Mouse (Mus musculus) hindbrain, embryonic 15.5 days (tissue): Measurements from ENCODE around the gene Sppl2b. TPM values are rescaled to one million over a fixed set of nuclear protein-coding genes. Genes with fewer than 3 reads are reported as not detected.

Source experiments
- ATAC-seq: fragments of 200-750 bp; cut with Nextera tagmentation; 2 replicates; pipeline ENCODE4 v1.8.0; 2017; ENCODE audit warnings: low read depth, moderate number of reproducible peaks, moderate TSS enrichment; ENCODE audit not compliant: low FRiP score
- H3K27ac ChIP-seq: fragments of 300-500 bp; sonication (generic); replicated peaks from 2 replicates; pipeline ENCODE4 v1.5.1; 2015; ENCODE audit warnings: mild to moderate bottlenecking, inconsistent platforms
- H3K27me3 ChIP-seq: fragments of 300-500 bp; sonication (generic); 2 replicates; pipeline ENCODE4 v1.6.1; 2015; ENCODE audit warnings: control low read depth, inconsistent platforms
- H3K36me3 ChIP-seq: fragments of 300-500 bp; sonication (generic); 2 replicates; pipeline ENCODE4 v1.6.1; 2015; ENCODE audit warnings: control low read depth, inconsistent platforms
- H3K4me1 ChIP-seq: fragments of 300-500 bp; sonication (generic); replicated peaks from 2 replicates; pipeline ENCODE4 v1.6.1; 2015; ENCODE audit warnings: control low read depth, inconsistent platforms
- H3K4me2 ChIP-seq: fragments of 300-500 bp; sonication (generic); 2 replicates; pipeline ENCODE4 v1.6.1; 2015; ENCODE audit warnings: moderate library complexity, mild to moderate bottlenecking, inconsistent platforms
- H3K4me3 ChIP-seq: fragments of 300-500 bp; sonication (generic); 2 replicates; pipeline ENCODE4 v1.5.1; 2015; ENCODE audit warnings: mild to moderate bottlenecking, inconsistent platforms
- H3K9ac ChIP-seq: fragments of 300-500 bp; sonication (generic); 2 replicates; pipeline ENCODE4 v1.6.1; 2015; ENCODE audit warnings: inconsistent platforms
- H3K9me3 ChIP-seq: fragments of 300-500 bp; sonication (generic); 2 replicates; pipeline ENCODE4 v1.6.1; 2016; ENCODE audit warnings: control low read depth, inconsistent platforms
- WGBS: fragments of 180-500 bp; shearing (Covaris S2); methylation state at CpG from one replicate; pipeline ENCODE4 v1.1.7; 2015; 5-methylcytosine and 5-hydroxymethylcytosine counted together
- polyA plus RNA-seq: library from polyadenylated mRNA; unstranded; fragments of >200 nt; fragmentation: Nextera tagmentation; extraction: Ambion mirVana; gene quantifications from 2 replicates; pipeline ENCODE4 v1.2.1, GENCODE M21; 2015

Gene Sppl2b
- 76.8 and 87.4 TPM in 2 replicates for polyA plus RNA-seq

GRCm38 (mm10) chr10:80854913-80855748 lies at the start of gene Sppl2b, which contains the start of gene Lsm7:
Gene Sppl2b (plus strand): TSS chr10:80855275.
Gene Lsm7 (minus strand): TSS chr10:80855209.
- H3K4me3 ChIP-seq = peak within 1 kb of the TSS; percentile 99
- peak within 1 kb of the TSS; percentile 99 for H3K4me2 ChIP-seq
- peak within 1 kb of the TSS; percentile 84 for H3K27ac ChIP-seq
- H3K4me1 ChIP-seq = peaks cover 45% of the 10 kb centered on the region
- under 1% methylated on average over 81 of the region's 81 CpGs for WGBS
- ATAC-seq = peak; percentile 88
- no peaks in the 10 kb centered on the region for H3K9me3 ChIP-seq
- H3K9ac ChIP-seq = peak within 1 kb of the TSS; percentile 95
- H3K36me3 ChIP-seq = peaks cover 20% of the 10 kb centered on the region; the same call in 1 of the 2 replicates
- H3K27me3 ChIP-seq = no peaks in the 10 kb centered on the region

- Histone ChIP-seq H3K4me1 (peaks cover 44% of the 10 kb centered on the region), H3K9ac (no peak overlapping the region), H3K36me3 (peaks cover 37% of the 10 kb centered on the region), H3K27me3 (peaks cover 20% of the 10 kb centered on the region), H3K27ac (no peak overlapping the region), H3K4me2 (no peak overlapping the region), H3K9me3 (no peaks in the 10 kb centered on the region), H3K4me3 (no peak overlapping the region)
- 82% methylated on average over 5 of the region's 5 CpGs for WGBS
- no peak for ATAC-seq
Measured at GRCm38 (mm10) chr10:80805322-80805721, 49.8 kb upstream of the Sppl2b start.

- Histone ChIP-seq H3K27me3 (peaks cover 26% of the 10 kb centered on the region), H3K9me3 (no peaks in the 10 kb centered on the region), H3K4me3 (no peak overlapping the region), H3K9ac (0 out of 2 replicates have a peak overlapping the region, but pooled peaks have one; percentile 59), H3K4me1 (peaks cover 42% of the 10 kb centered on the region), H3K4me2 (no peak overlapping the region), H3K36me3 (peaks cover 37% of the 10 kb centered on the region), H3K27ac (no peak overlapping the region)
- ATAC-seq = peak; percentile 7; the same call in 1 of the 2 replicates
- WGBS = 15% methylated on average over 3 of the region's 3 CpGs
Measured at GRCm38 (mm10) chr10:80805925-80806324, 49.1 kb upstream of the Sppl2b start.

GRCm38 (mm10) chr10:80806341-80807056 lies 48.6 kb upstream of the Sppl2b start:
- H3K27ac ChIP-seq = peak overlapping the region; percentile 87
- peak overlapping the region; percentile 59 for H3K9ac ChIP-seq
- WGBS = 37% methylated on average over 34 of the region's 34 CpGs
- peaks cover 28% of the 10 kb centered on the region for H3K27me3 ChIP-seq
- H3K4me3 ChIP-seq = peak overlapping the region; percentile 46
- H3K9me3 ChIP-seq = no peaks in the 10 kb centered on the region
- peaks cover 33% of the 10 kb centered on the region for H3K36me3 ChIP-seq
- H3K4me1 ChIP-seq = peaks cover 42% of the 10 kb centered on the region
- H3K4me2 ChIP-seq = peak overlapping the region; percentile 92
- ATAC-seq = peak; percentile 6; the same call in 1 of the 2 replicates

- H3K27ac ChIP-seq = peak overlapping the region; percentile 87
- H3K4me1 ChIP-seq = peaks cover 42% of the 10 kb centered on the region
- H3K9me3 ChIP-seq = no peaks in the 10 kb centered on the region
- peak overlapping the region; percentile 46 for H3K4me3 ChIP-seq
- peak; percentile 85 for ATAC-seq
- peak overlapping the region; percentile 92 for H3K4me2 ChIP-seq
- H3K27me3 ChIP-seq = peaks cover 28% of the 10 kb centered on the region
- H3K36me3 ChIP-seq = peaks cover 26% of the 10 kb centered on the region
- 1% methylated on average over 58 of the region's 58 CpGs for WGBS
- H3K9ac ChIP-seq = peak overlapping the region; percentile 59
Measured at GRCm38 (mm10) chr10:80807057-80807627, 47.9 kb upstream of the Sppl2b start.

GRCm38 (mm10) chr10:80808099-80808984 lies 46.7 kb upstream of the Sppl2b start:
- Histone ChIP-seq H3K4me2 (peak overlapping the region; percentile 92), H3K36me3 (peaks cover 16% of the 10 kb centered on the region), H3K9ac (peak overlapping the region; percentile 25; the same call in 1 of the 2 replicates), H3K4me3 (peak overlapping the region; percentile 19; the same call in 1 of the 2 replicates), H3K27me3 (peaks cover 28% of the 10 kb centered on the region), H3K4me1 (peaks cover 42% of the 10 kb centered on the region), H3K9me3 (no peaks in the 10 kb centered on the region), H3K27ac (no peak overlapping the region)
- no peak for ATAC-seq
- WGBS = 19% methylated on average over 40 of the region's 40 CpGs

- peak overlapping the region; percentile 25; the same call in 1 of the 2 replicates for H3K9ac ChIP-seq
- peaks cover 28% of the 10 kb centered on the region for H3K27me3 ChIP-seq
- peaks cover 42% of the 10 kb centered on the region for H3K4me1 ChIP-seq
- H3K4me2 ChIP-seq = peak overlapping the region; percentile 92
- H3K4me3 ChIP-seq = peak overlapping the region; percentile 19; the same call in 1 of the 2 replicates
- H3K27ac ChIP-seq = no peak overlapping the region
- no peaks in the 10 kb centered on the region for H3K9me3 ChIP-seq
- H3K36me3 ChIP-seq = peaks cover 10% of the 10 kb centered on the region
- WGBS = 7% methylated on average over 18 of the region's 18 CpGs
- no peak for ATAC-seq
Measured at GRCm38 (mm10) chr10:80808985-80809632, 46.0 kb upstream of the Sppl2b start.

GRCm38 (mm10) chr10:80810084-80810483 lies 45.0 kb upstream of the Sppl2b start:
- Histone ChIP-seq H3K9ac (no peak overlapping the region), H3K4me3 (no peak overlapping the region), H3K4me1 (peaks cover 42% of the 10 kb centered on the region), H3K27ac (no peak overlapping the region), H3K4me2 (peak overlapping the region; percentile 30), H3K27me3 (peaks cover 28% of the 10 kb centered on the region), H3K36me3 (peaks cover under 1% of the 10 kb centered on the region), H3K9me3 (no peaks in the 10 kb centered on the region)
- 5% methylated on average over 20 of the region's 20 CpGs for WGBS
- no peak for ATAC-seq

- Histone ChIP-seq H3K27ac (no peak overlapping the region), H3K36me3 (no peaks in the 10 kb centered on the region), H3K4me2 (no peak overlapping the region), H3K4me1 (peaks cover 22% of the 10 kb centered on the region), H3K27me3 (peaks cover 28% of the 10 kb centered on the region), H3K9me3 (no peaks in the 10 kb centered on the region), H3K4me3 (no peak overlapping the region), H3K9ac (no peak overlapping the region)
- no peak for ATAC-seq
- WGBS = 70% methylated on average over 5 of the region's 5 CpGs
Measured at GRCm38 (mm10) chr10:80812391-80813041, 42.6 kb upstream of the Sppl2b start.

GRCm38 (mm10) chr10:80813366-80813765 lies 41.7 kb upstream of the Sppl2b start, which contains the start of gene Jsrp1:
Gene Jsrp1 (minus strand): TSS chr10:80813498.
- ATAC-seq = no peak
- H3K9ac ChIP-seq = no peak within 1 kb of the TSS

More at GRCm38 (mm10) chr10:80813366-80813765, 41.7 kb upstream of the Sppl2b start, which contains the start of gene Jsrp1:
- Histone ChIP-seq H3K4me3 (no peak within 1 kb of the TSS), H3K9me3 (no peaks in the 10 kb centered on the region), H3K27ac (no peak within 1 kb of the TSS), H3K27me3 (peaks cover 24% of the 10 kb centered on the region), H3K36me3 (no peaks in the 10 kb centered on the region), H3K4me1 (peaks cover 14% of the 10 kb centered on the region), H3K4me2 (no peak within 1 kb of the TSS)
- WGBS = 73% methylated on average over 4 of the region's 4 CpGs
